Mouse (Mus musculus): Measurements from ENCODE around the gene Gba. TPM values are rescaled to one million over a fixed set of nuclear protein-coding genes. Genes with fewer than 3 reads are reported as not detected.
A peak's percentile ranks its signal among the peaks of the same experiment; 100 is the strongest.

Gba gene
- polyA plus RNA-seq, 1 experiment from 2014 or later = 35.5 TPM

- 76% methylated on average over 7 of the region's 7 CpGs for WGBS
- no peak for TF ChIP-seq CTCF (IDR thresholded peaks at IDR 0.05; ENCODE audit: low read depth)
- Histone ChIP-seq H3K4me2 (no peak overlapping the region), H3K36me3 (ENCODE audit: insufficient read depth) (peaks cover 76% of the 10 kb centered on the region), H3K4me1 (ENCODE audit: insufficient read depth) (peaks cover 4% of the 10 kb centered on the region; the same call in 1 of the 2 replicates), H3K4me3 (ENCODE audit: low read depth, low read length) (no peak overlapping the region), H3K9me3 (ENCODE audit: low read depth, low read length) (no peaks in the 10 kb centered on the region), H3K27me3 (ENCODE audit: insufficient read depth, low read length) (no peaks in the 10 kb centered on the region), H3K27ac (ENCODE audit: low read depth) (no peak overlapping the region), H3K9ac (no peak overlapping the region)
- ATAC-seq (ENCODE audit: insufficient read depth) (no peak), DNase-seq (no peak)
Observed at GRCm38 (mm10) chr3:89176421-89176820, 26.3 kb upstream of the Gba start.

DNA sequence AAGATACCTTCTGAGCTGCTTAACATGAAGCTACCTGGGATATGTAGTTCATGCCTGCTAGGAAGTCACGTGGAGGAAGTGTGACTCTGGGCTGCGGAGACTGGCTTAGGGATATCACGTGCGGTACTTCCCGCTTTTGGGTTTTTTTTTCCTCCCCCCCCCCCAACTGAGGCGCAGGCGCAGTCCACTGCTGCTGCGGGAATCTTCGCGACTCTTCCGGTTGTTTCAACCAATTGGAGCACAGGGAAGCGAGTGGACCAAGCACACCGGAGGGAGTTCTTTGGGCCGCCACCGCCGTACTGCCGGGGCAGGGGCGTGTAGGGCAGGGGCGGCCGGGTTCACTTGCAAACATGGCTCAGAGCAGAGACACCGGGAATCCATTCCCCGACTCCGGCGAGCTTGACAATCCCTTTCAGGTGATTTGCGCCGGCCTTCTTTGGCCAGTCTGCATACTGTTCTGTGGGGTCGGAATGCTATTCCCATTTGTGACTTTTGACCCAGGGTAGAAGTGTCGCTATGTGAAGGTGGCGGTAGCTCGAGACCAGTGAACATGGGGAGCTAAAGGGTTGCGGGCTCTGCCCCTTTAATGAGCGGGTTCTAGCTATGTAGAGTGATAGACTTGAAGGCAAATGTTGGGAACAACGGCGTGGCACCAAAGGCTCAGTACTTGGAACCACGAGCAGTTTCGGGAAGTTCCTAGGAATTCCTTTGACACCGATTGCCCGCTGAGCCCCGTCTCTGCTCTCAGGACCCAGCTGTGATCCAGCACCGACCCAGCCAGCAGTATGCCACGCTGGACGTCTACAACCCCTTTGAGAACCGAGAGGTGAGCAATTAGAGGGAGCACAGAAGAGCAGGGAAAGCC is 25.3 kb upstream of the Gba start, which contains the start of gene Scamp3:
Scamp3 (plus strand) TSS at position 232 of the 865 bp plus-strand sequence.
- Histone ChIP-seq H3K4me3 (ENCODE audit: low read depth, low read length) (peak within 1 kb of the TSS; percentile 78), H3K27me3 (ENCODE audit: insufficient read depth, low read length) (no peaks in the 10 kb centered on the region), H3K9me3 (ENCODE audit: low read depth, low read length) (no peaks in the 10 kb centered on the region), H3K36me3 (ENCODE audit: insufficient read depth) (peaks cover 76% of the 10 kb centered on the region), H3K4me1 (ENCODE audit: insufficient read depth) (peaks cover 4% of the 10 kb centered on the region; the same call in 1 of the 2 replicates), H3K27ac (ENCODE audit: low read depth) (peak within 1 kb of the TSS; percentile 74), H3K9ac (peak within 1 kb of the TSS; percentile 82), H3K4me2 (peak within 1 kb of the TSS; percentile 75)
- TF ChIP-seq CTCF (IDR thresholded peaks at IDR 0.05; ENCODE audit: low read depth) = no peak
- under 1% methylated on average over 43 of the region's 43 CpGs for WGBS
- DNase-seq (peak; percentile 96), ATAC-seq (ENCODE audit: insufficient read depth) (peak; percentile 95)

GRCm38 (mm10) chr3:89178107-89178385 is 24.7 kb upstream of the Gba start:
- peak overlapping the region; percentile 82 for H3K9ac ChIP-seq
- DNase-seq (peak; percentile 30), ATAC-seq (ENCODE audit: insufficient read depth) (no peak)
- no peaks in the 10 kb centered on the region for H3K9me3 ChIP-seq (ENCODE audit: low read depth, low read length)
- no peak for TF ChIP-seq CTCF (IDR thresholded peaks at IDR 0.05; ENCODE audit: low read depth)
- WGBS = 2% methylated on average over 6 of the region's 6 CpGs
- no peaks in the 10 kb centered on the region for H3K27me3 ChIP-seq (ENCODE audit: insufficient read depth, low read length)
- peak overlapping the region; percentile 78 for H3K4me3 ChIP-seq (ENCODE audit: low read depth, low read length)
- H3K4me1 ChIP-seq (ENCODE audit: insufficient read depth) = peaks cover 4% of the 10 kb centered on the region; the same call in 1 of the 2 replicates
- peak overlapping the region; percentile 74; the same call in 1 of the 2 replicates for H3K27ac ChIP-seq (ENCODE audit: low read depth)
- H3K36me3 ChIP-seq (ENCODE audit: insufficient read depth) = peaks cover 72% of the 10 kb centered on the region
- H3K4me2 ChIP-seq = peak overlapping the region; percentile 75

DNA sequence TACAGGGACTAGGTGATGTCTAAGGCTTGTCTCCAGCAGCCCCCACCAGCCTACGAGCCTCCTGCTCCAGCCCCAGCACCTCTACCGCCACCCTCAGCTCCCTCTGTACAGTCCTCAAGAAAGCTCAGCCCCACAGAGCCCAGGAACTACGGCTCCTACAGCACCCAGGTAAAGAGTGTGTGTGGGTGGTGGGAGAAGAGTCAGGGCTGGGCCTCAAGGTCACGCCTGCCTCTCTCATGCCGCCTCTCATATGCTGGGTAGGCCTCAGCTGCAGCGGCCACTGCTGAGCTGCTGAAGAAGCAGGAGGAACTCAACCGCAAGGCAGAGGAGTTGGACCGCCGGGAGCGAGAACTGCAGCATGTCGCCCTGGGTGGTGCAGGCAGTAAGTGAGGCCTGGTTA is 23.7 kb upstream of the Gba start:
- DNase-seq (no peak), ATAC-seq (ENCODE audit: insufficient read depth) (no peak)
- H3K4me1 ChIP-seq (ENCODE audit: insufficient read depth) = peaks cover 8% of the 10 kb centered on the region; the same call in 1 of the 2 replicates
- peaks cover 62% of the 10 kb centered on the region for H3K36me3 ChIP-seq (ENCODE audit: insufficient read depth)
- peak overlapping the region; percentile 75 for H3K4me2 ChIP-seq
- H3K27ac ChIP-seq (ENCODE audit: low read depth) = no peak overlapping the region
- no peak for TF ChIP-seq CTCF (IDR thresholded peaks at IDR 0.05; ENCODE audit: low read depth)
- H3K27me3 ChIP-seq (ENCODE audit: insufficient read depth, low read length) = no peaks in the 10 kb centered on the region
- no peak overlapping the region for H3K9ac ChIP-seq
- no peaks in the 10 kb centered on the region for H3K9me3 ChIP-seq (ENCODE audit: low read depth, low read length)
- 0 out of 2 replicates have a peak overlapping the region, but pooled peaks have one; percentile 78 for H3K4me3 ChIP-seq (ENCODE audit: low read depth, low read length)
- WGBS = 89% methylated on average over 11 of the region's 11 CpGs

DNA sequence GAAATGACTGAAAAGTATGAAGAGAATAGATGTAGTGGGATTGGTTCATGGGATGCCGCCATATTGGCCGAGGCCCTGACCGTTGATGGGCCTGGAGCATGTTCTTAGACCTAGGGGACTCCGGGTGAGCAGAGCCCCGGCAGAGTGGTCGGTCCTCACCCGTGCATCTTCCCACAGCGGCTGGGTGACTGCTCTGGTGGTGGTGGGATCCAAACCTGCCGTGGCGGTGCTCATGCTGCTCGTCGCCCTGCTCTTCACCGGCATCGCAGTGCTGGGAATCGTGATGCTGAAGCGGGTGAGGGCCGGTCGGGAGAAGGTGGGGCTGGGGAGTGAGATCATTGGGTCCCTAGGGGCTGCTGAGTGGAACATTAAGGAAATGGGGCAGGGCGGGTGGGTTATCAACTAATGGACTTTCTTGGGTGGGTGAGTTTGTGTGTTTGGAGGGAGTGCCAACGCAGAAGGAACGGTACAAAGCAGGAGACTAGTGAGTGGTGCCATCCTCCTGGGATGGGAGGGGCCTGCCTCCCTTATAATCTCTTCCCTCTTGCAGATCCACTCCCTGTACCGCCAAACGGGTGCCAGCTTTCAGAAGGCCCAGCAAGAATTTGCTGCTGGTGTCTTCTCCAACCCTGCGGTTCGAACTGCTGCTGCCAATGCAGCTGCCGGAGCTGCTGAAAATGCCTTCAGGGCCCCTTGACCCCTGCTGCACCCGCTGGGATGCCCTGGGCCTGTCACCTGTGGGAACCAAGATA is 20.8 kb upstream of the Gba start:
- H3K27me3 ChIP-seq (ENCODE audit: insufficient read depth, low read length) = no peaks in the 10 kb centered on the region
- ATAC-seq (ENCODE audit: insufficient read depth) (no peak), DNase-seq (no peak)
- no peak overlapping the region for H3K9ac ChIP-seq
- no peak for TF ChIP-seq CTCF (IDR thresholded peaks at IDR 0.05; ENCODE audit: low read depth)
- H3K27ac ChIP-seq (ENCODE audit: low read depth) = no peak overlapping the region
- no peaks in the 10 kb centered on the region for H3K9me3 ChIP-seq (ENCODE audit: low read depth, low read length)
- no peak overlapping the region for H3K4me3 ChIP-seq (ENCODE audit: low read depth, low read length)
- H3K4me1 ChIP-seq (ENCODE audit: insufficient read depth) = peaks cover 10% of the 10 kb centered on the region; the same call in 1 of the 2 replicates
- 89% methylated on average over 27 of the region's 27 CpGs for WGBS
- H3K36me3 ChIP-seq (ENCODE audit: insufficient read depth) = peaks cover 36% of the 10 kb centered on the region
- no peak overlapping the region for H3K4me2 ChIP-seq

GRCm38 (mm10) chr3:89182531-89183057 is 20.1 kb upstream of the Gba start:
- Histone ChIP-seq H3K4me3 (ENCODE audit: low read depth, low read length) (peak overlapping the region; percentile 64), H3K27me3 (ENCODE audit: insufficient read depth, low read length) (no peaks in the 10 kb centered on the region), H3K9ac (no peak overlapping the region), H3K4me1 (ENCODE audit: insufficient read depth) (peaks cover 10% of the 10 kb centered on the region; the same call in 1 of the 2 replicates), H3K27ac (ENCODE audit: low read depth) (no peak overlapping the region), H3K9me3 (ENCODE audit: low read depth, low read length) (no peaks in the 10 kb centered on the region), H3K4me2 (peak overlapping the region; percentile 96), H3K36me3 (ENCODE audit: insufficient read depth) (peaks cover 41% of the 10 kb centered on the region)
- no peak for TF ChIP-seq CTCF (IDR thresholded peaks at IDR 0.05; ENCODE audit: low read depth)
- DNase-seq (no peak), ATAC-seq (ENCODE audit: insufficient read depth) (peak; percentile 23)
- 41% methylated on average over 7 of the region's 7 CpGs for WGBS

Measured in lung, embryonic 14.5 days (tissue).